In genomic region chr5:37246138-37246910, GRCm38 (mm10) we compare ENCODE assay signal across 8 mouse cellular contexts. TPM values are rescaled to one million over a fixed set of nuclear protein-coding genes. Genes with fewer than 3 reads are reported as not detected.
DNase-seq lines count a peak whose midpoint lies in the region; ATAC-seq lines count a peak whose summit lies in the region.

No protein-coding gene starts in this region.

- peak; percentile 57 for ATAC-seq in forebrain, embryonic 15.5 days (replicated peaks)
- no peak for ATAC-seq in liver, embryonic 13.5 days (ENCODE audit: low read depth)

- H3K36me3 ChIP-seq in forebrain, embryonic 15.5 days: no peaks in the 10 kb centered on the region
- no peaks in the 10 kb centered on the region for H3K36me3 ChIP-seq in liver, embryonic 13.5 days

- peak overlapping the region; percentile 35 for H3K4me3 ChIP-seq in brown adipose tissue, adult 24 weeks (ENCODE audit: insufficient read depth, low read depth, low read length)
- H3K4me3 ChIP-seq in forebrain, embryonic 15.5 days: peak overlapping the region; percentile 78
- H3K4me3 ChIP-seq in liver, embryonic 13.5 days (replicated peaks): peak overlapping the region; percentile 38

- H3K4me2 ChIP-seq in forebrain, embryonic 15.5 days (replicated peaks): peak overlapping the region; percentile 61
- peak overlapping the region; percentile 42 for H3K4me2 ChIP-seq in liver, embryonic 13.5 days

- no peak overlapping the region for H3K27ac ChIP-seq in brown adipose tissue, adult 24 weeks (replicated peaks; ENCODE audit: low read depth, low read length)
- H3K27ac ChIP-seq in forebrain, embryonic 15.5 days (replicated peaks): peak overlapping the region; percentile 94
- no peak overlapping the region for H3K27ac ChIP-seq in liver, embryonic 13.5 days

- under 1% methylated on average over 37 of the region's 37 CpGs for WGBS in forebrain, embryonic 15.5 days
- 2% methylated on average over 36 of the region's 37 CpGs for WGBS in liver, embryonic 13.5 days (ENCODE audit: insufficient replicate concordance)

- H3K27me3 ChIP-seq in forebrain, embryonic 15.5 days: peaks cover 14% of the 10 kb centered on the region; the same call in 1 of the 2 replicates
- H3K27me3 ChIP-seq in liver, embryonic 13.5 days: peaks cover 66% of the 10 kb centered on the region

- peak overlapping the region; percentile 93 for H3K9ac ChIP-seq in forebrain, embryonic 15.5 days (replicated peaks)
- no peak overlapping the region for H3K9ac ChIP-seq in liver, embryonic 13.5 days

- no peaks in the 10 kb centered on the region for H3K9me3 ChIP-seq in forebrain, embryonic 15.5 days
- H3K9me3 ChIP-seq in liver, embryonic 13.5 days (replicated peaks): no peaks in the 10 kb centered on the region

- no peaks in the 10 kb centered on the region for H3K4me1 ChIP-seq in brown adipose tissue, adult 24 weeks (ENCODE audit: control insufficient read depth, insufficient read depth, insufficient read length, low read length)
- peaks cover 78% of the 10 kb centered on the region for H3K4me1 ChIP-seq in forebrain, embryonic 15.5 days
- H3K4me1 ChIP-seq in liver, embryonic 13.5 days (replicated peaks): peaks cover 8% of the 10 kb centered on the region; the same call in 1 of the 2 replicates

- DNase-seq in layer of hippocampus, postnatal 14 days (ENCODE audit: low spot score in 2 of 2): peak; percentile 54
- DNase-seq in layer of hippocampus, postnatal 36 days: no peak
- DNase-seq in liver, embryonic 13.5 days: no peak
- DNase-seq in thymus, adult 18-20 months: peak; percentile 24 to 53
- DNase-seq in gastrocnemius, postnatal 10 days: no peak
- no peak for DNase-seq in kidney, adult 9 months

RNA-seq across cellular contexts. Expression of gene Crmp1, which starts 4.6 kb away (rescaled TPM):
- 100 to 1,000 TPM; 405 to 421 TPM for total RNA-seq in layer of hippocampus, postnatal 14 days (2021)
- 100 to 1,000 TPM; 239 to 241 TPM for total RNA-seq in layer of hippocampus, postnatal 36 days (2021)
- polyA plus RNA-seq in brown adipose tissue, adult 24 weeks (2012; ENCODE audit: insufficient read depth, insufficient read length, missing spikeins): not detected in 2 replicates
- 790 and 813 TPM in 2 replicates for polyA plus RNA-seq in forebrain, embryonic 15.5 days (2015; fragmentation: Nextera tagmentation; extraction: Ambion mirVana)
- polyA plus RNA-seq in liver, embryonic 13.5 days (2015; fragmentation: Nextera tagmentation; extraction: Ambion mirVana): 1.8 and 2.4 TPM in 2 replicates
- 1 to 10 TPM; 1.5 to 2.5 TPM for total RNA-seq in gastrocnemius, postnatal 10 days (2021)

Comparison
In these comparisons a context has a peak if more than half of its experiments do, and no peak if none do; other contexts are left out.
1. DNase-seq: peak in layer of hippocampus, postnatal 14 days (2 of 2) and thymus, adult 18-20 months (2 of 2); none in layer of hippocampus, postnatal 36 days (0 of 2), liver, embryonic 13.5 days (single experiment), gastrocnemius, postnatal 10 days (single experiment) and kidney, adult 9 months (single experiment).
2. RNA of gene Crmp1, which starts 4.6 kb away (total RNA-seq): 405 to 421 TPM in layer of hippocampus, postnatal 14 days and 239 to 241 TPM in layer of hippocampus, postnatal 36 days; 1.5 to 2.5 TPM in gastrocnemius, postnatal 10 days; every median in the first group is over 10 times any median in the second.
3. Peak in every context shown above with its lines, with median percentiles within 50 percentile points of each other: H3K4me3 ChIP-seq.